Mouse (Mus musculus) forebrain, embryonic 12.5 days (tissue): ENCODE measurements at regions not wholly inside any gene's neighbourhood (a gene's known extent, or its start where the extent isn't known, plus 50 kb on each side); places are given as distances from the start of the nearest gene placed in this dataset.

Experiments used
- ATAC-seq: fragments of 200-750 bp; cut with Nextera tagmentation; 2 replicates; pipeline ENCODE4 v1.8.0; 2017; ENCODE audit warnings: moderate TSS enrichment; ENCODE audit not compliant: low FRiP score
- H3K27ac ChIP-seq: fragments of 300-500 bp; sonication (generic); 2 replicates; pipeline ENCODE4 v1.5.1; 2016; ENCODE audit warnings: mild to moderate bottlenecking
- H3K27me3 ChIP-seq: fragments of 300-500 bp; sonication (generic); 2 replicates; pipeline ENCODE4 v1.6.1; 2016; ENCODE audit warnings: mild to moderate bottlenecking
- H3K36me3 ChIP-seq: fragments of 300-500 bp; sonication (generic); replicated peaks from 2 replicates; pipeline ENCODE4 v1.6.1; 2016; ENCODE audit warnings: mild to moderate bottlenecking
- H3K4me1 ChIP-seq: fragments of 300-500 bp; sonication (generic); 2 replicates; pipeline ENCODE4 v1.6.1; 2016
- H3K4me2 ChIP-seq: fragments of 300-500 bp; sonication (generic); 2 replicates; pipeline ENCODE4 v1.6.1; 2016; ENCODE audit warnings: mild to moderate bottlenecking, moderate library complexity
- H3K4me3 ChIP-seq: fragments of 300-500 bp; sonication (generic); replicated peaks from 2 replicates; pipeline ENCODE4 v1.5.1; 2016; ENCODE audit warnings: mild to moderate bottlenecking
- H3K9ac ChIP-seq: fragments of 300-500 bp; sonication (generic); 2 replicates; pipeline ENCODE4 v1.6.1; 2016; ENCODE audit warnings: mild to moderate bottlenecking
- H3K9me3 ChIP-seq: fragments of 300-500 bp; sonication (generic); 2 replicates; pipeline ENCODE4 v1.6.1; 2016
- WGBS: fragments of 180-500 bp; shearing (Covaris S2); methylation state at CpG from one replicate; pipeline ENCODE4 v1.1.7; 2016; 5-methylcytosine and 5-hydroxymethylcytosine counted together

- H3K4me2 ChIP-seq, result no peak overlapping the region
- 0 out of 2 replicates have a peak overlapping the region, but pooled peaks have one; percentile 31 for H3K27ac ChIP-seq
- 77% methylated on average over 5 of the region's 5 CpGs for WGBS
Measured at GRCm38 (mm10) chr11:117538732-117539131, 54.6 kb downstream of the Gm11733 start.

DNA sequence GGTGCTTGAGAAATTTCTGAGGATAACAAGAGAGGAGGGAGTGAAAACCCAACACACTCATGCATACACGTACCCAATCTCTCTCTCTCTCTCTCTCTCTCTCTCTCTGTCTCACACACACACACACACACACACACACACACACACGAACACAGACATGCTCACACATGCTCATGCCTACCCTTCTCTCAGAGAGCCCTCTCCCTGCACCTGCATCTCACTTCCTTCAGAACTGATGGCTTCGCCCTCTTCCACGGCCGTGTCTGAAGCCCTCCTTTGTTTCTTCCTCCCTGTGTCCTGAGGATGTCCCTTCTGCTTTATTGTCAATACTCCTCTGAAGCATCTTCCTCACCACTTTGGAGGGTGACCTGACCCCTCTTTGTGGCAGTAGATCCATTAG, 56.4 kb downstream of the Gm11733 start:
- peak overlapping the region; percentile 80 for H3K27ac ChIP-seq
- H3K4me2 ChIP-seq, result peak overlapping the region; percentile 22
- 26% methylated on average over 5 of the region's 5 CpGs for WGBS

More at GRCm38 (mm10) chr11:117538732-117539131, 54.6 kb downstream of the Gm11733 start:
- Histone ChIP-seq H3K36me3 (no peaks in the 10 kb centered on the region), H3K9me3 (no peaks in the 10 kb centered on the region), H3K4me1 (peaks cover 50% of the 10 kb centered on the region), H3K9ac (no peak overlapping the region), H3K4me3 (no peak overlapping the region), H3K27me3 (no peaks in the 10 kb centered on the region)
- no peak for ATAC-seq

GRCm38 (mm10) chr11:117541205-117541884, 57.2 kb downstream of the Gm11733 start:
- Histone ChIP-seq H3K9me3 (no peaks in the 10 kb centered on the region), H3K4me1 (peaks cover 45% of the 10 kb centered on the region), H3K4me2 (peak overlapping the region; percentile 22), H3K27me3 (peaks cover 11% of the 10 kb centered on the region; the same call in 1 of the 2 replicates), H3K4me3 (no peak overlapping the region), H3K36me3 (no peaks in the 10 kb centered on the region), H3K9ac (no peak overlapping the region), H3K27ac (peak overlapping the region; percentile 80)
- peak; percentile 72 for ATAC-seq
- 2% methylated on average over 6 of the region's 6 CpGs for WGBS

More for the DNA sequence above, 56.4 kb downstream of the Gm11733 start:
- H3K9ac ChIP-seq, result no peak overlapping the region
- peak; percentile 8; the same call in 1 of the 2 replicates for ATAC-seq
- H3K27me3 ChIP-seq, result peaks cover 4% of the 10 kb centered on the region; the same call in 1 of the 2 replicates
- no peaks in the 10 kb centered on the region for H3K9me3 ChIP-seq
- no peak overlapping the region for H3K4me3 ChIP-seq
- peaks cover 51% of the 10 kb centered on the region for H3K4me1 ChIP-seq
- H3K36me3 ChIP-seq, result no peaks in the 10 kb centered on the region

- no peak overlapping the region for H3K9ac ChIP-seq
- H3K4me2 ChIP-seq, result no peak overlapping the region
- WGBS, result 40% methylated on average over 6 of the region's 6 CpGs
- no peak for ATAC-seq
- H3K27me3 ChIP-seq, result peaks cover 11% of the 10 kb centered on the region; the same call in 1 of the 2 replicates
- no peak overlapping the region for H3K27ac ChIP-seq
- no peaks in the 10 kb centered on the region for H3K36me3 ChIP-seq
- peaks cover 35% of the 10 kb centered on the region for H3K4me1 ChIP-seq
- no peaks in the 10 kb centered on the region for H3K9me3 ChIP-seq
- H3K4me3 ChIP-seq, result no peak overlapping the region
Measured at GRCm38 (mm10) chr11:117543191-117543590, 59.0 kb downstream of the Gm11733 start.

- H3K27me3 ChIP-seq, result peaks cover 11% of the 10 kb centered on the region; the same call in 1 of the 2 replicates
- H3K9ac ChIP-seq, result no peak overlapping the region
- H3K36me3 ChIP-seq, result no peaks in the 10 kb centered on the region
- H3K4me2 ChIP-seq, result no peak overlapping the region
- ATAC-seq, result no peak
- no peaks in the 10 kb centered on the region for H3K9me3 ChIP-seq
- no peak overlapping the region for H3K27ac ChIP-seq
- peaks cover 35% of the 10 kb centered on the region for H3K4me1 ChIP-seq
- H3K4me3 ChIP-seq, result no peak overlapping the region
- WGBS, result 40% methylated on average over 6 of the region's 6 CpGs
Measured at GRCm38 (mm10) chr11:117544507-117544906, 60.3 kb downstream of the Gm11733 start.

GRCm38 (mm10) chr11:117544926-117545325, 60.8 kb downstream of the Gm11733 start:
- Histone ChIP-seq H3K27me3 (peaks cover 11% of the 10 kb centered on the region; the same call in 1 of the 2 replicates), H3K27ac (0 out of 2 replicates have a peak overlapping the region, but pooled peaks have one; percentile 42), H3K4me2 (no peak overlapping the region), H3K9me3 (no peaks in the 10 kb centered on the region), H3K4me3 (no peak overlapping the region), H3K9ac (no peak overlapping the region), H3K4me1 (peaks cover 32% of the 10 kb centered on the region), H3K36me3 (no peaks in the 10 kb centered on the region)
- 64% methylated on average over 3 of the region's 3 CpGs for WGBS
- ATAC-seq, result no peak

GRCm38 (mm10) chr11:117551926-117552325, 67.8 kb downstream of the Gm11733 start:
- Histone ChIP-seq H3K27me3 (no peaks in the 10 kb centered on the region), H3K27ac (no peak overlapping the region), H3K4me3 (no peak overlapping the region), H3K9me3 (no peaks in the 10 kb centered on the region), H3K36me3 (no peaks in the 10 kb centered on the region), H3K9ac (no peak overlapping the region), H3K4me1 (peaks cover 4% of the 10 kb centered on the region; the same call in 1 of the 2 replicates), H3K4me2 (no peak overlapping the region)
- WGBS, result 91% methylated on average over 5 of the region's 5 CpGs
- ATAC-seq, result no peak

GRCm38 (mm10) chr11:117552430-117552969, 68.3 kb downstream of the Gm11733 start:
- Histone ChIP-seq H3K4me3 (no peak overlapping the region), H3K27me3 (no peaks in the 10 kb centered on the region), H3K4me1 (peaks cover 4% of the 10 kb centered on the region; the same call in 1 of the 2 replicates), H3K4me2 (no peak overlapping the region), H3K36me3 (no peaks in the 10 kb centered on the region), H3K27ac (no peak overlapping the region), H3K9me3 (no peaks in the 10 kb centered on the region), H3K9ac (no peak overlapping the region)
- no peak for ATAC-seq
- WGBS, result 93% methylated on average over 8 of the region's 8 CpGs

DNA sequence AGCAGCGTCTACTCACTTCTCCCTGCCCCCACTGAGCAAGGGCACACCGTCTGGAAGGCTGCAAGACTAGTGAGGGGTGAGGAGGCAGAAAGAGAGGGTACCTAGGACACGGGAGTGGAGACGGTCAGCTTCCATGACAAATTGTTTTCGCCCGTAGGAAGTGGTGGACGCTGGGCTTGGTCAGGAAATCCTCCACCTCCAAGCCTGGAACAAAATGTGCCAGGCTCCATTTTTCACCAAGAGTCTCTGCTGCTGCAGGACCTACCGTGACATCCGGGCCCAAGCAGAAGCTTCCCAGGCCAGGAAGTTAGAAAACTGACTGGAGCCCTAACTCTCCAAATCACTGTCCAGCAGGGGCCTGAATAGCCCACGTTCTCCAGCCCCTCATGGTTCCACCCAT, 69.9 kb downstream of the Gm11733 start:
- Histone ChIP-seq H3K36me3 (no peaks in the 10 kb centered on the region), H3K4me3 (no peak overlapping the region), H3K4me1 (peaks cover 4% of the 10 kb centered on the region; the same call in 1 of the 2 replicates), H3K27me3 (no peaks in the 10 kb centered on the region), H3K9ac (no peak overlapping the region), H3K27ac (no peak overlapping the region), H3K4me2 (no peak overlapping the region), H3K9me3 (no peaks in the 10 kb centered on the region)
- WGBS, result 68% methylated on average over 10 of the region's 10 CpGs
- no peak for ATAC-seq

- no peak overlapping the region for H3K4me3 ChIP-seq
- no peaks in the 10 kb centered on the region for H3K36me3 ChIP-seq
- H3K27ac ChIP-seq, result no peak overlapping the region
- H3K4me1 ChIP-seq, result no peaks in the 10 kb centered on the region
- 0 out of 2 replicates have a peak, but pooled peaks cover 3% of the 10 kb centered on the region for H3K9me3 ChIP-seq
- no peaks in the 10 kb centered on the region for H3K27me3 ChIP-seq
- no peak overlapping the region for H3K4me2 ChIP-seq
- 87% methylated on average over 16 of the region's 16 CpGs for WGBS
- no peak overlapping the region for H3K9ac ChIP-seq
- no peak for ATAC-seq
Measured at GRCm38 (mm10) chr11:117557474-117558381, 73.6 kb downstream of the Gm11733 start.

GRCm38 (mm10) chr11:117559839-117560238, 75.7 kb downstream of the Gm11733 start:
- H3K4me2 ChIP-seq, result no peak overlapping the region
- H3K9me3 ChIP-seq, result 0 out of 2 replicates have a peak, but pooled peaks cover 3% of the 10 kb centered on the region
- no peaks in the 10 kb centered on the region for H3K36me3 ChIP-seq
- no peak overlapping the region for H3K9ac ChIP-seq
- no peaks in the 10 kb centered on the region for H3K27me3 ChIP-seq
- no peak overlapping the region for H3K4me3 ChIP-seq
- no peak for ATAC-seq
- H3K4me1 ChIP-seq, result no peaks in the 10 kb centered on the region
- H3K27ac ChIP-seq, result no peak overlapping the region
